Mouse (Mus musculus) CH12.LX (cell line): ENCODE measurements around the gene Celf5. TPM values are rescaled to one million over a fixed set of nuclear protein-coding genes. Genes with fewer than 3 reads are reported as not detected.

ENCODE experiments used
- DNase-seq: peaks from one replicate; pipeline ENCODE4 v3.0.0-alpha.2; 2013; ENCODE audit errors: extremely low read depth
- H3K27ac ChIP-seq: 2 replicates; pipeline ENCODE4 v1.5.1; 2012; ENCODE audit warnings: low read depth, mild to moderate bottlenecking, control low read depth, moderate library complexity; ENCODE audit not compliant: insufficient read depth
- H3K27me3 ChIP-seq: replicated peaks from 2 replicates; pipeline ENCODE3; 2012; ENCODE audit warnings: inconsistent platforms
- H3K36me3 ChIP-seq, 2 experiments: replicated peaks in 1 of 2; 2 replicates each; pipeline versions ENCODE3 to v1.6.1; 2012; ENCODE audit warnings: inconsistent platforms in 1 of 2, low read length in 1 of 2, mild to moderate bottlenecking in 1 of 2, mixed read lengths in 1 of 2, moderate library complexity in 1 of 2; ENCODE audit not compliant: control insufficient read depth in 1 of 2, insufficient read depth in 1 of 2
- H3K4me1 ChIP-seq, 2 experiments: 2 replicates each; pipeline ENCODE4 v1.6.1; 2012; ENCODE audit warnings: inconsistent platforms in 1 of 2, moderate library complexity in 1 of 2; ENCODE audit not compliant: insufficient read depth in 2 of 2, control insufficient read depth in 1 of 2
- H3K4me2 ChIP-seq: 2 replicates; pipeline ENCODE4 v1.6.1; 2012; ENCODE audit warnings: low read depth, mild to moderate bottlenecking, control low read depth; ENCODE audit not compliant: poor library complexity, insufficient read depth, severe bottlenecking
- H3K4me3 ChIP-seq, 3 experiments: fragments of 150-350 bp in 1 of 3; sonication (generic) in 1 of 3; replicated peaks in 1 of 3; 2 replicates each; pipeline versions ENCODE3 to v1.5.1; 2011 to 2012; ENCODE audit warnings: low read depth in 2 of 3, low read length in 2 of 3, mild to moderate bottlenecking in 2 of 3, moderate library complexity in 2 of 3, control low read depth in 1 of 3, improper control_type of control experiment in 1 of 3, inconsistent platforms in 1 of 3, mixed read lengths in 1 of 3; ENCODE audit not compliant: poor library complexity in 1 of 3
- H3K79me2 ChIP-seq: replicated peaks from 2 replicates; pipeline ENCODE4 v1.6.1; 2012; ENCODE audit warnings: mild to moderate bottlenecking, moderate library complexity; ENCODE audit not compliant: control insufficient read depth, poor library complexity, insufficient read depth, severe bottlenecking; ENCODE audit errors: extremely low read depth
- H3K9ac ChIP-seq: 2 replicates; pipeline ENCODE4 v1.6.1; 2012; ENCODE audit warnings: low read depth, mild to moderate bottlenecking, control low read depth, moderate library complexity; ENCODE audit not compliant: insufficient read depth
- H3K9me3 ChIP-seq: replicated peaks from 2 replicates; pipeline ENCODE3; 2012; ENCODE audit warnings: low read length, inconsistent platforms, mixed read lengths
- BHLHE40 ChIP-seq: IDR thresholded peaks from 2 replicates; pipeline ENCODE4 v1.6.1; 2011; ENCODE audit warnings: mild to moderate bottlenecking, low read depth, low read length, improper control_type of control experiment
- CHD1 ChIP-seq: IDR thresholded peaks from 2 replicates; pipeline ENCODE4 v1.6.1; 2012; ENCODE audit warnings: low read depth, low read length, improper control_type of control experiment, inconsistent platforms
- CHD2 ChIP-seq: IDR thresholded peaks from 2 replicates; pipeline ENCODE4 v1.6.1; 2011; ENCODE audit warnings: low read length, improper control_type of control experiment
- CTCF ChIP-seq, 2 experiments: IDR thresholded peaks in 1 of 2; conservative IDR thresholded peaks in 1 of 2; 2 replicates each; pipeline ENCODE4 v1.5.1; 2011 to 2012; ENCODE audit warnings: low read depth in 2 of 2, low read length in 2 of 2, improper control_type of control experiment in 1 of 2, inconsistent platforms in 1 of 2, mild to moderate bottlenecking in 1 of 2, moderate library complexity in 1 of 2
- E2F4 ChIP-seq: IDR thresholded peaks from 2 replicates; pipeline ENCODE4 v1.6.1; 2011; ENCODE audit warnings: low read depth, low read length, improper control_type of control experiment; ENCODE audit not compliant: insufficient replicate concordance
- ELF1 ChIP-seq: IDR thresholded peaks from 2 replicates; pipeline ENCODE4 v1.6.1; 2014; ENCODE audit warnings: low read depth, mild to moderate bottlenecking, inconsistent platforms, low read length, improper control_type of control experiment
- ETS1 ChIP-seq: conservative IDR thresholded peaks from 2 replicates; pipeline ENCODE4 v1.6.1; 2012; ENCODE audit warnings: low read depth, mild to moderate bottlenecking, inconsistent platforms, low read length, improper control_type of control experiment, moderate library complexity
- GABPA ChIP-seq: IDR thresholded peaks from 2 replicates; pipeline ENCODE4 v1.6.1; 2012; ENCODE audit warnings: low read depth, low read length, improper control_type of control experiment, inconsistent platforms; ENCODE audit not compliant: insufficient replicate concordance
- IRF4 ChIP-seq: IDR thresholded peaks from 2 replicates; pipeline ENCODE4 v1.6.1; 2014; ENCODE audit warnings: low read depth, mild to moderate bottlenecking, inconsistent platforms, low read length, improper control_type of control experiment
- JUND ChIP-seq: conservative IDR thresholded peaks from 2 replicates; pipeline ENCODE4 v1.6.1; 2011; ENCODE audit warnings: low read depth, low read length, improper control_type of control experiment
- MAX ChIP-seq: IDR thresholded peaks from 2 replicates; pipeline ENCODE4 v1.6.1; 2011; ENCODE audit warnings: low read length, improper control_type of control experiment
- MAZ ChIP-seq: IDR thresholded peaks from 2 replicates; pipeline ENCODE4 v1.6.1; 2012; ENCODE audit warnings: low read depth, mild to moderate bottlenecking, inconsistent platforms, low read length, improper control_type of control experiment, moderate library complexity
- MXI1 ChIP-seq: IDR thresholded peaks from 2 replicates; pipeline ENCODE4 v1.6.1; 2011; ENCODE audit warnings: mild to moderate bottlenecking, low read depth, low read length, improper control_type of control experiment
- NELFE ChIP-seq: IDR thresholded peaks from 2 replicates; pipeline ENCODE4 v1.6.1; 2011; ENCODE audit warnings: low read depth, low read length, improper control_type of control experiment
- NRF1 ChIP-seq: IDR thresholded peaks from 2 replicates; pipeline ENCODE4 v1.6.1; 2014; ENCODE audit warnings: low read depth, mild to moderate bottlenecking, inconsistent platforms, low read length, improper control_type of control experiment, moderate library complexity
- PAX5 ChIP-seq: IDR thresholded peaks from 2 replicates; pipeline ENCODE4 v1.6.1; 2012; ENCODE audit warnings: low read length, inconsistent platforms, mixed read lengths
- POLR2A ChIP-seq: IDR thresholded peaks from 2 replicates; pipeline ENCODE4 v1.6.1; 2011; ENCODE audit warnings: low read depth, mild to moderate bottlenecking, improper control_type of control experiment, low read length
- RCOR1 ChIP-seq: conservative IDR thresholded peaks from 2 replicates; pipeline ENCODE4 v1.6.1; 2012; ENCODE audit warnings: low read depth, mild to moderate bottlenecking, inconsistent platforms, low read length, improper control_type of control experiment
- SIN3A ChIP-seq: IDR thresholded peaks from 2 replicates; pipeline ENCODE4 v1.6.1; 2012; ENCODE audit warnings: low read length, improper control_type of control experiment, inconsistent platforms
- TCF12 ChIP-seq: IDR thresholded peaks from 2 replicates; pipeline ENCODE4 v1.6.1; 2014; ENCODE audit warnings: low read depth, mild to moderate bottlenecking, inconsistent platforms, low read length, improper control_type of control experiment
- ZC3H11A ChIP-seq: IDR thresholded peaks from 2 replicates; pipeline ENCODE4 v1.6.1; 2012; ENCODE audit warnings: low read depth, mild to moderate bottlenecking, inconsistent platforms, low read length, improper control_type of control experiment
- ZMIZ1 ChIP-seq: IDR thresholded peaks from 2 replicates; pipeline ENCODE4 v1.6.1; 2012; ENCODE audit warnings: low read depth, mild to moderate bottlenecking, inconsistent platforms, low read length, improper control_type of control experiment
- dilution Hi-C: fragments of 300-500 bp; cut with MboI; formaldehyde crosslinking; loops from 2 replicates; pipeline ENCODE4 v1.14.3; 2020; ENCODE audit warnings: low sequenced_read_pairs; ENCODE audit not compliant: extremely low pct_unique_long_range_greater_than_20kb, extremely low pct_ligation_motif_present
- in situ Hi-C: fragments of 300-500 bp; cut with MboI; formaldehyde crosslinking; loops from 3 replicates; pipeline ENCODE4 v1.14.3; 2019; ENCODE audit warnings: low sequenced_read_pairs, low pct_ligation_motif_present, low pct_unique_long_range_greater_than_20kb, mixed read lengths
- polyA plus RNA-seq: library from polyadenylated mRNA; unstranded; fragments of >175 nt; gene quantifications from 2 replicates; pipeline ENCODE4 v1.2.1, GENCODE M21; 2012; ENCODE audit warnings: low read depth; ENCODE audit not compliant: insufficient read length
- total RNA-seq, 2 experiments: library from RNA; depleted of rRNA; stranded (reverse); fragments of 300-350 nt in 1 of 2; fragments of >200 nt in 1 of 2; gene quantifications; 2 replicates each; pipeline ENCODE4 v1.2.3; 2012 to 2014

Gene Celf5
- total and polyA plus RNA-seq, 3 experiments, result 0.07 to 0.08 TPM; not detected in 1

DNA sequence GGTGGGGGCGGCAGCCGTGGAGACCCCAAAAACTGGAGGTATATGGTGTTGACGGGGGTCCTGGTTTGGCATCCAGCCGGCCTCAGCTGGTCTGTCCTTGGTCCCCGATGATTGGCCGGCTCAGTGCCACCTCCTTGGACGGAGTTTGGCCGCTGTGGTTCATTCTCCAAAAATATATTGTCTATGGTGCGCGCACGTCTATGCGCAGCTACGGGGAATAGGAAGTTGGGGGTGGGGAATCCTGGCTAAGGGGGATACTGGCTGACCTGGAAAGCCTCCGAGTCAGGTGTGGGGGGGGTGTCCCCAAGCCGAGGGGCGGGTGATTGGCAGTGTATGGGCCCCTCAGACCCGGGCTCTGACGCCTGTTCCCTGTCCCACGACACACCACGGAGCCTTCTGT, 22.0 kb downstream of the Celf5 start:
- Histone ChIP-seq H3K27ac (no peak overlapping the region), H3K4me1 (peaks cover 4 to 18% of the 10 kb centered on the region in 2 experiments; a peak in 3 of 4 replicates), H3K4me2 (peak overlapping the region; percentile 29), H3K27me3 (peaks cover 93% of the 10 kb centered on the region), H3K79me2 (no peaks in the 10 kb centered on the region), H3K4me3 (no peak overlapping the region), H3K36me3 (no peaks in the 10 kb centered on the region), H3K9ac (no peak overlapping the region), H3K9me3 (no peaks in the 10 kb centered on the region)
- TF ChIP-seq GABPA (no peak), ETS1 (no peak), MXI1 (no peak), MAX (no peak), BHLHE40 (no peak), E2F4 (no peak), CTCF (conservative IDR thresholded peaks at IDR 0.05 in 1 of 2, IDR thresholded peaks at IDR 0.05 in 1 of 2; ENCODE audit: low read depth in 2 of 2, low read length in 2 of 2) (no peak), NRF1 (no peak), CHD1 (no peak)
- dilution Hi-C loops (no loop called here), in situ Hi-C loops (no loop called here)
- DNase-seq, result no peak

DNA sequence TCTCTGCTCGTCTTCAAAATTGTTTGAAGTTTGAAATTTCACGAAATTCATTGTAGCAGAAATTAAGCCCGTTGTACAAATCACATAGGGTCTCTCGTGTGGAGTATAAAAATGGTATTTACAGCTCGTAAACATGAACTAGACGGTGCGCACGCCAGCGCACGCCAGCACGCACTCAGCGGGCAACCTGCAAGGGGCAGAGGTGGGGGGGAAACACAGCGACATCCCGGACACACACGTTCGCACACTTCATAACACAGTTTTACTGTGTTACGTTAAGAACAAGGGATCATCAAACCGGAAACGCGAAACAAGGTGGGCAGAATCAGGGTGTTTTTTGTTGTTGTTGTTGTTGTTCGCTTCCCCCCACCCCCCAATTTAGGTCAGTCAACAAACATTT, 23.1 kb downstream of the Celf5 start:
- no peak for DNase-seq
- Histone ChIP-seq H3K9me3 (no peaks in the 10 kb centered on the region), H3K36me3 (no peaks in the 10 kb centered on the region), H3K27me3 (peaks cover 95% of the 10 kb centered on the region), H3K27ac (no peak overlapping the region), H3K4me3 (no peak overlapping the region), H3K9ac (no peak overlapping the region), H3K4me1 (peaks cover 4 to 8% of the 10 kb centered on the region in 2 experiments; a peak in 3 of 4 replicates), H3K4me2 (no peak overlapping the region), H3K79me2 (no peaks in the 10 kb centered on the region)
- dilution Hi-C loops (no loop called here), in situ Hi-C loops (no loop called here)
- TF ChIP-seq SIN3A, result no peak
- no peak for TF ChIP-seq TCF12
- no peak for TF ChIP-seq JUND
- no peak for TF ChIP-seq ZMIZ1
- TF ChIP-seq POLR2A, result no peak

GRCm38 (mm10) chr10:81458267-81458666, 24.2 kb downstream of the Celf5 start:
- dilution Hi-C loops, result no loop called here
- Histone ChIP-seq H3K4me1 (peaks cover 4 to 5% of the 10 kb centered on the region in 2 experiments; a peak in 2 of 4 replicates), H3K79me2 (no peaks in the 10 kb centered on the region), H3K4me3 (no peak overlapping the region), H3K36me3 (no peaks in the 10 kb centered on the region), H3K27ac (no peak overlapping the region), H3K9me3 (no peaks in the 10 kb centered on the region), H3K9ac (no peak overlapping the region), H3K27me3 (peaks cover 91% of the 10 kb centered on the region), H3K4me2 (no peak overlapping the region)
- DNase-seq, result no peak
- in situ Hi-C loops, result no loop called here
- TF ChIP-seq CHD2 (no peak), RCOR1 (no peak), IRF4 (no peak), NELFE (no peak), MAZ (no peak), TCF12 (no peak), MAX (no peak), POLR2A (no peak), ELF1 (no peak), PAX5 (no peak), ZC3H11A (no peak), JUND (no peak), SIN3A (no peak), ETS1 (no peak)
